Mouse (Mus musculus) neural tube, embryonic 11.5 days (tissue): ENCODE data around the gene Nin. TPM values are rescaled to one million over a fixed set of nuclear protein-coding genes. Genes with fewer than 3 reads are reported as not detected.

ENCODE experiments used
- ATAC-seq: fragments of 200-750 bp; cut with Nextera tagmentation; 2 replicates; pipeline ENCODE4 v1.8.0; 2017; ENCODE audit warnings: moderate number of reproducible peaks, mild to moderate bottlenecking, moderate TSS enrichment, moderate library complexity; ENCODE audit not compliant: insufficient read depth, low FRiP score, low TSS enrichment
- DNase-seq: peaks from one replicate; pipeline ENCODE4 v3.0.0-alpha.2; 2015; ENCODE audit warnings: low spot score
- H3K27ac ChIP-seq: fragments of 300-500 bp; sonication (generic); 2 replicates; pipeline ENCODE4 v1.5.1; 2014; ENCODE audit warnings: low read depth, mild to moderate bottlenecking, low read length
- H3K27me3 ChIP-seq: fragments of 300-500 bp; sonication (generic); 2 replicates; pipeline ENCODE4 v1.6.1; 2014; ENCODE audit warnings: mild to moderate bottlenecking, low read length, mixed read lengths; ENCODE audit not compliant: control insufficient read depth, insufficient read depth
- H3K36me3 ChIP-seq: fragments of 300-500 bp; sonication (generic); 2 replicates; pipeline ENCODE4 v1.6.1; 2014; ENCODE audit warnings: mild to moderate bottlenecking, low read length, moderate library complexity, mixed read lengths; ENCODE audit not compliant: control insufficient read depth, insufficient read depth
- H3K4me1 ChIP-seq: fragments of 300-500 bp; sonication (generic); 2 replicates; pipeline ENCODE4 v1.6.1; 2014; ENCODE audit warnings: low read length, mixed read lengths; ENCODE audit not compliant: control insufficient read depth, insufficient read depth
- H3K4me2 ChIP-seq: fragments of 300-500 bp; sonication (generic); 2 replicates; pipeline ENCODE4 v1.6.1; 2014; ENCODE audit warnings: low read depth, mild to moderate bottlenecking, moderate library complexity
- H3K4me3 ChIP-seq: fragments of 300-500 bp; sonication (generic); 2 replicates; pipeline ENCODE4 v1.5.1; 2014; ENCODE audit warnings: low read depth, low read length
- H3K9ac ChIP-seq: fragments of 300-500 bp; sonication (generic); 2 replicates; pipeline ENCODE4 v1.6.1; 2014; ENCODE audit warnings: mild to moderate bottlenecking, low read length
- H3K9me3 ChIP-seq: fragments of 300-500 bp; sonication (generic); 2 replicates; pipeline ENCODE4 v1.6.1; 2016; ENCODE audit warnings: low read length; ENCODE audit not compliant: control insufficient read depth
- WGBS: fragments of 180-500 bp; shearing (Covaris S2); extraction: QIAGEN DNeasy Blood & Tissue Kit; methylation state at CpG from one replicate; pipeline ENCODE4 v1.1.7; 2014; 5-methylcytosine and 5-hydroxymethylcytosine counted together
- polyA plus RNA-seq: library from polyadenylated mRNA; unstranded; fragments of >200 nt; fragmentation: Nextera tagmentation; extraction: Ambion mirVana; gene quantifications from 2 replicates; pipeline ENCODE4 v1.2.1, GENCODE M21; 2014

The Nin gene
- polyA plus RNA-seq, 1 experiment from 2014 or later: 16.6 TPM

DNA sequence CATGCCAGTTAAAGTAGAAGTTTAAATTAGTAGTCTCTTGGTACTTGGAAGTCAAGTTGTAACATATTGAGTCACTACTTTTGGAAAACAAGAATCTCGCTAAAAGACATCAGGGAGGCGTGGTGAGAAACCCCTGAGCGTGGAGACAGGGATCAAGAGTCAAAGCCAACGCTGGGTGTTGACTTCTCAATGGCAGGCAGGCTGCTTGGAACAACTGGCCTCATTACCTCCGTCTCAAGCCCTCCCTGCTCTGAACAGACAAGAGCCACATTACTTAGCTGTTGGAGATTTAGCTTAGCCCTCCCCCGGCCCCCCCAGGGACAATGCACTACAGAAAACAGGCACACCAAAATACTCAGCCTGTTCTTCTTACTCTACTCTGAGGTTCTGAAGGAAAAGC, 72.5 kb downstream of the Nin start:
- Histone ChIP-seq H3K4me1 (no peaks in the 10 kb centered on the region), H3K36me3 (peaks cover 13% of the 10 kb centered on the region), H3K27me3 (no peaks in the 10 kb centered on the region), H3K27ac (no peak overlapping the region), H3K9ac (no peak overlapping the region), H3K4me3 (no peak overlapping the region), H3K4me2 (no peak overlapping the region), H3K9me3 (no peaks in the 10 kb centered on the region)
- 81% methylated on average over 6 of the region's 6 CpGs for WGBS
- ATAC-seq (no peak), DNase-seq (no peak)

- H3K9me3 ChIP-seq: no peaks in the 10 kb centered on the region
- no peaks in the 10 kb centered on the region for H3K27me3 ChIP-seq
- no peak for DNase-seq
- 94% methylated on average over 19 of the region's 19 CpGs for WGBS
- ATAC-seq: no peak
- no peak overlapping the region for H3K4me2 ChIP-seq
- H3K27ac ChIP-seq: no peak overlapping the region
- H3K4me3 ChIP-seq: no peak overlapping the region
- H3K9ac ChIP-seq: no peak overlapping the region
- no peaks in the 10 kb centered on the region for H3K4me1 ChIP-seq
- H3K36me3 ChIP-seq: peaks cover 4% of the 10 kb centered on the region; the same call in 1 of the 2 replicates
Observed at GRCm38 (mm10) chr12:70036722-70037305, 76.7 kb downstream of the Nin start.

GRCm38 (mm10) chr12:70026233-70026632, 87.3 kb downstream of the Nin start:
- Histone ChIP-seq H3K4me3 (no peak overlapping the region), H3K9me3 (no peaks in the 10 kb centered on the region), H3K9ac (no peak overlapping the region), H3K27me3 (no peaks in the 10 kb centered on the region), H3K4me1 (no peaks in the 10 kb centered on the region), H3K27ac (no peak overlapping the region), H3K4me2 (no peak overlapping the region), H3K36me3 (peaks cover 8% of the 10 kb centered on the region)
- ATAC-seq (no peak), DNase-seq (no peak)

DNA sequence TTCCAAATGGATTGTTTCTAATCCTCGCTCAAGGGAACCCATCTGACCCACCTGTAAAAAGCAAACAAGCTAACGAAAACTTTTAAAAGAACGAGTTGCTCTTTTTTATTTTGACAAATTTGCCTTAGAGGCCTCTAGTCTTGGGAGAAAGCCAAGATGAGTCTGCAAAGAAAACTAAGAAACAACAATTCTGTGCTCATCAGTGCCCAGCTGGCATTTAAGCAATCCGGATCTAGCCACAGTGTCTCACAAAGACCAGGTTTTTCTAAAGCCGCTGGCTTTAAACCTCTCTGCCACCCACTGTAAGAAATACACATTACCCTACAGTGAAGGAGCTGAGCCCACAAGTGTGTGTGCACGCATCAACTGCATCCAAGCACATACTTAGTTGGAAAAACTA, 88.1 kb downstream of the Nin start:
- no peak for ATAC-seq
- Histone ChIP-seq H3K27ac (no peak overlapping the region), H3K9ac (no peak overlapping the region), H3K27me3 (no peaks in the 10 kb centered on the region), H3K9me3 (no peaks in the 10 kb centered on the region), H3K4me3 (no peak overlapping the region), H3K36me3 (peaks cover 8% of the 10 kb centered on the region), H3K4me2 (no peak overlapping the region), H3K4me1 (no peaks in the 10 kb centered on the region)
- WGBS: 94% methylated on average over 6 of the region's 6 CpGs
- no peak for DNase-seq

- no peaks in the 10 kb centered on the region for H3K4me1 ChIP-seq
- peaks cover 8% of the 10 kb centered on the region for H3K36me3 ChIP-seq
- DNase-seq (no peak), ATAC-seq (no peak)
- H3K9ac ChIP-seq: no peak overlapping the region
- no peak overlapping the region for H3K4me3 ChIP-seq
- WGBS: 94% methylated on average over 4 of the region's 4 CpGs
- H3K27me3 ChIP-seq: no peaks in the 10 kb centered on the region
- no peak overlapping the region for H3K27ac ChIP-seq
- H3K9me3 ChIP-seq: no peaks in the 10 kb centered on the region
- H3K4me2 ChIP-seq: no peak overlapping the region
Observed at GRCm38 (mm10) chr12:70023580-70023979, 89.9 kb downstream of the Nin start.

GRCm38 (mm10) chr12:70018153-70018552, 95.4 kb downstream of the Nin start:
- WGBS: 87% methylated on average over 4 of the region's 4 CpGs
- no peak overlapping the region for H3K4me2 ChIP-seq
- 0 out of 2 replicates have a peak, but pooled peaks cover 2% of the 10 kb centered on the region for H3K36me3 ChIP-seq
- ATAC-seq: no peak
- no peaks in the 10 kb centered on the region for H3K4me1 ChIP-seq
- no peaks in the 10 kb centered on the region for H3K27me3 ChIP-seq
- H3K9ac ChIP-seq: no peak overlapping the region
- H3K27ac ChIP-seq: no peak overlapping the region
- no peaks in the 10 kb centered on the region for H3K9me3 ChIP-seq
- no peak for DNase-seq
- no peak overlapping the region for H3K4me3 ChIP-seq

DNA sequence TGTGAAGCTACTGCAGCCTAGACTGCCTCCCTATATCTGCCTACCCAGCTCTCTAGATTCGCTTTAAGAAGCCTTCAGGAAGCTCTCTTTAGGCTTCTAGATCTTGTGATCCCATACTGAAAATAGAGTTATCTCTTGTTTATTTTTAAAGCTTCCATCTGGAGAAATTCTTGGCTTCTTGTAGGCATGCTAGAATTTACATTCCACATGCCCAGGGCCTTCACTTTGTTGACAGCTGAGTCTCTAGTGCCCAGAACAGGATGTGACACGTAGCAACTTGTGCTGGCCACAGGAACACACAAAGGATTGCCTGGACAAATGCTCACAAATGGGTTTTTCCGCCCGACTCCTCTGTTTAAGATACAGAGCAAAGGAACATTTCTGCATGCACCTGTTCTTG, 97.6 kb downstream of the Nin start:
- WGBS: 81% methylated on average over 4 of the region's 4 CpGs

GRCm38 (mm10) chr12:70011681-70012080, 101.8 kb downstream of the Nin start:
- Histone ChIP-seq H3K9ac (no peak overlapping the region), H3K4me2 (no peak overlapping the region), H3K9me3 (no peaks in the 10 kb centered on the region; the same call in 1 of the 2 replicates), H3K36me3 (0 out of 2 replicates have a peak, but pooled peaks cover 4% of the 10 kb centered on the region), H3K27me3 (no peaks in the 10 kb centered on the region), H3K27ac (no peak overlapping the region), H3K4me1 (no peaks in the 10 kb centered on the region), H3K4me3 (no peak overlapping the region)
- DNase-seq (no peak), ATAC-seq (no peak)
- 65% methylated on average over 5 of the region's 5 CpGs for WGBS

More for the DNA sequence above, 97.6 kb downstream of the Nin start:
- Histone ChIP-seq H3K27ac (no peak overlapping the region), H3K4me3 (no peak overlapping the region), H3K27me3 (no peaks in the 10 kb centered on the region), H3K36me3 (0 out of 2 replicates have a peak, but pooled peaks cover 2% of the 10 kb centered on the region), H3K4me1 (no peaks in the 10 kb centered on the region), H3K9me3 (no peaks in the 10 kb centered on the region; the same call in 1 of the 2 replicates), H3K4me2 (no peak overlapping the region), H3K9ac (no peak overlapping the region)
- ATAC-seq: no peak
- DNase-seq: no peak

DNA sequence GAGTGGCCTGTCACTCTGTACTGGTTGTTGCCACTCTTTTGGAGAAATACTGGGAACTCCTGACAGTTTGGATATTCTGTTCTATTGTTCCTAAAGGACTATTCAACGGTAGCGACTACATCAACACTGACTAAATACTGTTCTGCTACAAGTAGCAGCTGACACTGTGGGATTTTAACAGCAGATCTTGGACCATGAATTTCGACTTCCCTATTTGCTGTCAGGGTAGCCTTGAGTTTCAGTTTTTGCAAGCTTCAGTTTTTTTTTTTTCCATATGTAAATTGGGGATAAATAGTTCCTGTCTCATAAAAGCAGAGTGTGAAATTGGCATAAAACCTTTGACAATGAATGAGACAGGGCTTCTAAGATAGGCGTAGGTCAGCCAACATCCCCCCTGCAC, 103.2 kb downstream of the Nin start:
- WGBS: 95% methylated on average over 4 of the region's 4 CpGs
- no peaks in the 10 kb centered on the region; the same call in 1 of the 2 replicates for H3K9me3 ChIP-seq
- no peak overlapping the region for H3K4me3 ChIP-seq
- no peaks in the 10 kb centered on the region for H3K27me3 ChIP-seq
- H3K4me1 ChIP-seq: no peaks in the 10 kb centered on the region
- 0 out of 2 replicates have a peak, but pooled peaks cover 4% of the 10 kb centered on the region for H3K36me3 ChIP-seq
- ATAC-seq (no peak), DNase-seq (no peak)
- H3K27ac ChIP-seq: no peak overlapping the region
- H3K4me2 ChIP-seq: no peak overlapping the region
- no peak overlapping the region for H3K9ac ChIP-seq
